Mouse (Mus musculus) forebrain, embryonic 12.5 days (tissue): ENCODE data around the gene Tns1. TPM values are rescaled to one million over a fixed set of nuclear protein-coding genes. Genes with fewer than 3 reads are reported as not detected.

Experiments used
- ATAC-seq: fragments of 200-750 bp; cut with Nextera tagmentation; 2 replicates; pipeline ENCODE4 v1.8.0; 2017; ENCODE audit warnings: moderate TSS enrichment; ENCODE audit not compliant: low FRiP score
- H3K27ac ChIP-seq: fragments of 300-500 bp; sonication (generic); 2 replicates; pipeline ENCODE4 v1.5.1; 2016; ENCODE audit warnings: mild to moderate bottlenecking
- H3K27me3 ChIP-seq: fragments of 300-500 bp; sonication (generic); 2 replicates; pipeline ENCODE4 v1.6.1; 2016; ENCODE audit warnings: mild to moderate bottlenecking
- H3K36me3 ChIP-seq: fragments of 300-500 bp; sonication (generic); replicated peaks from 2 replicates; pipeline ENCODE4 v1.6.1; 2016; ENCODE audit warnings: mild to moderate bottlenecking
- H3K4me1 ChIP-seq: fragments of 300-500 bp; sonication (generic); 2 replicates; pipeline ENCODE4 v1.6.1; 2016
- H3K4me2 ChIP-seq: fragments of 300-500 bp; sonication (generic); 2 replicates; pipeline ENCODE4 v1.6.1; 2016; ENCODE audit warnings: mild to moderate bottlenecking, moderate library complexity
- H3K4me3 ChIP-seq: fragments of 300-500 bp; sonication (generic); replicated peaks from 2 replicates; pipeline ENCODE4 v1.5.1; 2016; ENCODE audit warnings: mild to moderate bottlenecking
- H3K9ac ChIP-seq: fragments of 300-500 bp; sonication (generic); 2 replicates; pipeline ENCODE4 v1.6.1; 2016; ENCODE audit warnings: mild to moderate bottlenecking
- H3K9me3 ChIP-seq: fragments of 300-500 bp; sonication (generic); 2 replicates; pipeline ENCODE4 v1.6.1; 2016
- WGBS: fragments of 180-500 bp; shearing (Covaris S2); methylation state at CpG from one replicate; pipeline ENCODE4 v1.1.7; 2016; 5-methylcytosine and 5-hydroxymethylcytosine counted together
- polyA plus RNA-seq: library from polyadenylated mRNA; unstranded; fragments of >200 nt; fragmentation: Nextera tagmentation; extraction: Ambion mirVana; gene quantifications from 2 replicates; pipeline ENCODE4 v1.2.1, GENCODE M21; 2016

Tns1 gene
- polyA plus RNA-seq, 1 experiment from 2014 or later = 13.0 TPM

GRCm38 (mm10) chr1:74025651-74026226 is 98.5 kb downstream of the Tns1 start:
- no peak for ATAC-seq
- Histone ChIP-seq H3K27me3 (no peaks in the 10 kb centered on the region), H3K4me3 (no peak overlapping the region), H3K27ac (no peak overlapping the region), H3K36me3 (no peaks in the 10 kb centered on the region), H3K4me1 (peaks cover 28% of the 10 kb centered on the region), H3K9ac (no peak overlapping the region), H3K9me3 (no peaks in the 10 kb centered on the region), H3K4me2 (no peak overlapping the region)
- 57% methylated on average over 4 of the region's 4 CpGs for WGBS

GRCm38 (mm10) chr1:74025227-74025626 is 99.0 kb downstream of the Tns1 start:
- Histone ChIP-seq H3K27ac (no peak overlapping the region), H3K4me1 (peaks cover 23% of the 10 kb centered on the region), H3K9ac (no peak overlapping the region), H3K4me3 (no peak overlapping the region), H3K4me2 (no peak overlapping the region), H3K27me3 (no peaks in the 10 kb centered on the region), H3K36me3 (no peaks in the 10 kb centered on the region), H3K9me3 (no peaks in the 10 kb centered on the region)
- WGBS = 66% methylated on average over 6 of the region's 6 CpGs
- no peak for ATAC-seq

DNA sequence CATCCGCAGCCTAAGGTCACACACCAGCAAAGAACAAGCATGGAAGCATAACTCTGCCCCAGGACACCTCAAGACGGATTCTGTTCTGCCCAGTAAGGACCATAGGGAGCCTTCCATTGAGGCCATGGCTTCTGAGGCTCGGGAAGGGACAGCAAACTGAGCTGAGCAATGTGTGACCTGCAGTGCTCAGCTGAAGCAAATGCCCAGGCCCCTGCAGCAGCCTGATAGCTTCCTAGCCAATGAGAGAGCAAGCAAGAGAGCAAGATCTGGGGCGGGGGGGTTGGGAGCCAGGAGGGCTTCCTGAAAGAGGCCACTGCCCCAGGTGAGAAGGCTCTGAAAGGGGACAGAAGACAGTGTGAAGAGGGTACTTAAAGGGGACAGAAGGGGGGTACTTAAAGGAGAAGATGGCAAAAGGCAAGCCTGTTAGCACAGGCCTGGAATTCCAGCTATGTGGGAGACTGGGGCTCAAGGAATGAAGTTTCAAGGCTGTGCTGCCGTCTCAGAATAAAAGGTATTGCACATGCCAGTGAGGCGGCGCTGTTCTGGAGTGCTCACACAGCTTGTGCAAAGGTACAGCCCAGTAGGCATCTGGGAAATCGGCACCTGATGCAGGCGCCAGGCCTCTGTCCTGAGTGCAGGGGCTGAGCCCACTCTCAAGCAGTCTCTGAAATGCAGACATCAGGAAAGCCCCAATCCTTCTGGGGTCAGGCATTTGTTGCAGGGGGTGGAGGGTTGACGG is 99.6 kb downstream of the Tns1 start:
- no peak for ATAC-seq
- Histone ChIP-seq H3K27me3 (no peaks in the 10 kb centered on the region), H3K4me3 (no peak overlapping the region), H3K4me1 (peaks cover 23% of the 10 kb centered on the region), H3K9ac (no peak overlapping the region), H3K9me3 (no peaks in the 10 kb centered on the region), H3K27ac (no peak overlapping the region), H3K4me2 (no peak overlapping the region), H3K36me3 (no peaks in the 10 kb centered on the region)
- WGBS = 62% methylated on average over 10 of the region's 10 CpGs

DNA sequence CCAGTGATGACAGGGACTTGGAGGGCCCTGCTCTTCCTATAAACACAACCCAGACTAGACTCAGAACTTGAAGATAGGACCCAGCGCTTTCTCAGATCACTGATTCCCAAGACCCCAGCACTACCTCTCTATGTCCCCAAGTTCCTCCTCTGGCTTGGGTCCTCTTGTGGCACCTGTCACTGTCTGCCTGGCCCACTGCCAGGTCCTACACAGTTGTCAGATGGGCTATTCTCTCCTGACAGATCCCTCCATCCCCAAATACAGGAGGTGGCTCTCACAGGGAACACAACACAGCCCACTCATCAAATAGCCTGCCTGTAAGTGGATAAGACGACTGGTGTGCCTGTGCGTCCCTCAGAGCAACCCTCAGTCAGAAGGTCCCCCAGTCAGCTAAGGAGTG is 101.3 kb downstream of the Tns1 start:
- no peak for ATAC-seq
- WGBS = 88% methylated on average over 3 of the region's 3 CpGs
- Histone ChIP-seq H3K4me2 (no peak overlapping the region), H3K27ac (no peak overlapping the region), H3K4me1 (peaks cover 21% of the 10 kb centered on the region), H3K9me3 (no peaks in the 10 kb centered on the region), H3K4me3 (no peak overlapping the region), H3K36me3 (no peaks in the 10 kb centered on the region), H3K27me3 (no peaks in the 10 kb centered on the region), H3K9ac (no peak overlapping the region)

- no peak overlapping the region for H3K4me3 ChIP-seq
- H3K9ac ChIP-seq = no peak overlapping the region
- no peak overlapping the region for H3K4me2 ChIP-seq
- H3K9me3 ChIP-seq = no peaks in the 10 kb centered on the region
- H3K36me3 ChIP-seq = no peaks in the 10 kb centered on the region
- no peak for ATAC-seq
- no peak overlapping the region for H3K27ac ChIP-seq
- 74% methylated on average over 5 of the region's 5 CpGs for WGBS
- peaks cover 17% of the 10 kb centered on the region for H3K4me1 ChIP-seq
- no peaks in the 10 kb centered on the region for H3K27me3 ChIP-seq
Measured at GRCm38 (mm10) chr1:74022536-74022935, 101.7 kb downstream of the Tns1 start.

- no peak overlapping the region for H3K4me2 ChIP-seq
- H3K9me3 ChIP-seq = no peaks in the 10 kb centered on the region
- peaks cover 2% of the 10 kb centered on the region; the same call in 1 of the 2 replicates for H3K4me1 ChIP-seq
- no peaks in the 10 kb centered on the region for H3K27me3 ChIP-seq
- no peaks in the 10 kb centered on the region for H3K36me3 ChIP-seq
- H3K27ac ChIP-seq = no peak overlapping the region
- 82% methylated on average over 6 of the region's 6 CpGs for WGBS
- no peak for ATAC-seq
- no peak overlapping the region for H3K9ac ChIP-seq
- no peak overlapping the region for H3K4me3 ChIP-seq
Measured at GRCm38 (mm10) chr1:74020235-74020634, 104.0 kb downstream of the Tns1 start.

GRCm38 (mm10) chr1:74017399-74018172 is 106.7 kb downstream of the Tns1 start:
- Histone ChIP-seq H3K27me3 (no peaks in the 10 kb centered on the region), H3K4me3 (no peak overlapping the region), H3K9me3 (no peaks in the 10 kb centered on the region), H3K36me3 (no peaks in the 10 kb centered on the region), H3K4me1 (no peaks in the 10 kb centered on the region), H3K27ac (no peak overlapping the region), H3K9ac (no peak overlapping the region), H3K4me2 (no peak overlapping the region)
- ATAC-seq = no peak
- WGBS = 84% methylated on average over 9 of the region's 9 CpGs

- WGBS = 79% methylated on average over 5 of the region's 5 CpGs
- no peaks in the 10 kb centered on the region for H3K9me3 ChIP-seq
- H3K9ac ChIP-seq = no peak overlapping the region
- H3K4me1 ChIP-seq = no peaks in the 10 kb centered on the region
- H3K4me2 ChIP-seq = no peak overlapping the region
- no peak overlapping the region for H3K27ac ChIP-seq
- H3K4me3 ChIP-seq = no peak overlapping the region
- no peaks in the 10 kb centered on the region for H3K27me3 ChIP-seq
- no peaks in the 10 kb centered on the region for H3K36me3 ChIP-seq
- ATAC-seq = no peak
Measured at GRCm38 (mm10) chr1:74016618-74017017, 107.6 kb downstream of the Tns1 start.

GRCm38 (mm10) chr1:74015513-74016234 is 108.6 kb downstream of the Tns1 start:
- 78% methylated on average over 8 of the region's 8 CpGs for WGBS
- H3K27ac ChIP-seq = no peak overlapping the region
- H3K36me3 ChIP-seq = no peaks in the 10 kb centered on the region
- no peaks in the 10 kb centered on the region for H3K27me3 ChIP-seq
- no peak for ATAC-seq
- no peak overlapping the region for H3K4me3 ChIP-seq
- no peaks in the 10 kb centered on the region for H3K4me1 ChIP-seq
- H3K9me3 ChIP-seq = no peaks in the 10 kb centered on the region
- H3K4me2 ChIP-seq = no peak overlapping the region
- no peak overlapping the region for H3K9ac ChIP-seq

DNA sequence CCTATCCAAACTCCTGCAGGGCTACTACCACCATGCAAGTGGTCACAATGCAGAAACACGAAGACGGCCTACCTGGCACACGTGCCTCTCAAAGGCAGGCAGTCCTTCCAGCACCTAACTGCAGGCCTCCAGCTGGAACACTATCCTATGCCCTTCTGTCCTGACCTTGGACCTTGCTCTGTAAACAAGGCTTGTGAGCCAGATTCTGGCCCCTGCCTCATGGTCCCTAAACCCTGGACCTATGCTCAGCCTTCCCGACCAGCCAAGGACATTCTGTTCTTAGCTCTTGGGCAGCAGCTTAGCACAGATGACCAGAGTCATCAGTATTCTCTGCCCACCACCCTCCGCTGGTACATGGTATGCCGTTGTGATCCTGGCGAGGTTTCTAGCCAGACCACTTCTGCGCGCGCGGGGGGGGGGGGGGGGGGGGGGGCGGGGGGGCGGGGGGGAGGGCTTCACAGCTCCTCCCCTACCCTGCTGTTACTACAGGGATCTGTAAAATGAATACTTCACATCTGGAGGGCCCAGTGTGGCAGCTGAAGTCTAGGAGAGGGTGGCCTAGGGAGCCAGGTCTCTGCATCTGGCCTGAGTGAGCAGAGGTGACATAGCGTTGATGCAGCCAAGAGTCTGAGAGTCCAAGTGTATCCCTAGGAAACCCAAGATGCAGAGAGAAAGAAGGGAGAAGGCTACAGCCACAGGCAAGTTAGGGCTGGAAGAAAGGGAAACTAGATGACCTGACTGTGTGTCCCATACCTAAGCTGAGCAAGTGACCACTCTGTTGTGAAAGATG is 109.5 kb downstream of the Tns1 start:
- H3K4me3 ChIP-seq = no peak overlapping the region
- no peak overlapping the region for H3K9ac ChIP-seq
- no peaks in the 10 kb centered on the region for H3K4me1 ChIP-seq
- ATAC-seq = no peak
- H3K36me3 ChIP-seq = no peaks in the 10 kb centered on the region
- no peak overlapping the region for H3K4me2 ChIP-seq
- no peaks in the 10 kb centered on the region for H3K9me3 ChIP-seq
- H3K27me3 ChIP-seq = no peaks in the 10 kb centered on the region
- H3K27ac ChIP-seq = no peak overlapping the region
- 63% methylated on average over 10 of the region's 14 CpGs for WGBS

DNA sequence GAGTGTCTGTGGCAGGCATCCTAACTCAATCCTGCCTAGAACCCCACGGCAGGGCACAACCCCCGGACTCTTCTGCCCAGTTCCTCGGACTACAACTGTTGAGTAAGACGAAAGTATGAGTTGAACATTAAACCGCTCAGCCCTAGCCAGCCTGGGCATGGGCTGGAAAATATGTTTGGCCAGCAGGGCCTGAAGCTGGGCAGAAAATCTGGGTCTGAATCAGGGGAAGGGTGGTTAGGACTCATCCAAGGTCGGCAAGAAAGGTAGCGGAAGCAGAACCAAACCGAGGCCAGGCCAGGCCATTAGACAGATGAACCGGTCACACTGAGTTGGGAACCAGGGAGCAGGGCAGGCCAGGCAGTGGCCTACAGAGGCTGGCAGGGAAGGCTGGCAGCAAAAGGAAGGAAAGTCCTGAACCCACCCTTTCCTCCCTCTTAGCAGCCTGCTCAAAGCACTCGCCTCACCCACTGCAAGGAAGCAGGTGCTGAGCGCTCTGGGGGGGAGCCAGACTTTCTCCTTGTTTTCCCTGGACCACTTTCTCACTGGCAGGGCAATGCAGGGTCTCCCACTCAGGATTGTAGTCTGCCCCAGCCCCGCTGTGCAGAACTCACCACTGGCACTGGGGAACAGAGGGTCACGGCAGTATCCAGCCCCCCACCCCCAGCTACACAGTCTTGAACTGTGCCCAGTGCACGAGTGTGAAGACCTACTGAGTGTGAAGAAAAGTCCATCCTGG is 110.8 kb downstream of the Tns1 start:
- H3K36me3 ChIP-seq = no peaks in the 10 kb centered on the region
- no peak for ATAC-seq
- no peak overlapping the region for H3K27ac ChIP-seq
- H3K9me3 ChIP-seq = no peaks in the 10 kb centered on the region
- no peak overlapping the region for H3K9ac ChIP-seq
- H3K4me1 ChIP-seq = 0 out of 2 replicates have a peak, but pooled peaks cover 4% of the 10 kb centered on the region
- H3K4me2 ChIP-seq = no peak overlapping the region
- no peak overlapping the region for H3K4me3 ChIP-seq
- 92% methylated on average over 14 of the region's 14 CpGs for WGBS
- H3K27me3 ChIP-seq = no peaks in the 10 kb centered on the region
